Mouse (Mus musculus) forebrain, postnatal 0 days (tissue): ENCODE data around the gene Exph5. TPM values are rescaled to one million over a fixed set of nuclear protein-coding genes. Genes with fewer than 3 reads are reported as not detected.

Source experiments
- ATAC-seq: fragments of 200-750 bp; cut with Nextera tagmentation; 2 replicates; pipeline ENCODE4 v1.8.0; 2017; ENCODE audit warnings: mild to moderate bottlenecking, moderate library complexity
- DNase-seq: peaks from one replicate; pipeline ENCODE4 v3.0.0-alpha.2; 2015
- H3K27ac ChIP-seq: fragments of 300-500 bp; sonication (generic); 2 replicates; pipeline ENCODE4 v1.5.1; 2014; ENCODE audit warnings: low read depth, mild to moderate bottlenecking, antibody characterized with exemption, low read length, moderate library complexity, mixed read lengths
- H3K27me3 ChIP-seq: fragments of 300-500 bp; sonication (generic); 2 replicates; pipeline ENCODE4 v1.6.1; 2014; ENCODE audit warnings: mild to moderate bottlenecking, low read length, mixed read lengths; ENCODE audit not compliant: insufficient read depth
- H3K36me3 ChIP-seq: fragments of 300-500 bp; sonication (generic); 2 replicates; pipeline ENCODE4 v1.6.1; 2014; ENCODE audit warnings: mild to moderate bottlenecking, moderate library complexity; ENCODE audit not compliant: insufficient read depth
- H3K4me1 ChIP-seq: fragments of 300-500 bp; sonication (generic); 2 replicates; pipeline ENCODE4 v1.6.1; 2014; ENCODE audit warnings: antibody characterized with exemption; ENCODE audit not compliant: insufficient read depth
- H3K4me2 ChIP-seq: fragments of 300-500 bp; sonication (generic); 2 replicates; pipeline ENCODE4 v1.6.1; 2014; ENCODE audit warnings: low read depth, mild to moderate bottlenecking, moderate library complexity
- H3K4me3 ChIP-seq: fragments of 300-500 bp; sonication (generic); 2 replicates; pipeline ENCODE4 v1.5.1; 2014; ENCODE audit warnings: low read depth, low read length, mixed read lengths
- H3K9ac ChIP-seq: fragments of 300-500 bp; sonication (generic); 2 replicates; pipeline ENCODE4 v1.6.1; 2014; ENCODE audit warnings: mild to moderate bottlenecking
- H3K9me3 ChIP-seq: fragments of 300-500 bp; sonication (generic); 2 replicates; pipeline ENCODE4 v1.6.1; 2016; ENCODE audit warnings: low read length
- CTCF ChIP-seq: sonication (generic); IDR thresholded peaks from 2 replicates; pipeline ENCODE4 v1.5.1; 2016; ENCODE audit warnings: antibody characterized with exemption, control low read depth, low read depth
- WGBS: fragments of 180-500 bp; shearing (Covaris S2); extraction: QIAGEN DNeasy Blood & Tissue Kit; methylation state at CpG from one replicate; pipeline ENCODE4 v1.1.7; 2014; 5-methylcytosine and 5-hydroxymethylcytosine counted together
- polyA plus RNA-seq: library from polyadenylated mRNA; unstranded; fragments of >200 nt; fragmentation: Nextera tagmentation; extraction: Ambion mirVana; gene quantifications from 2 replicates; pipeline ENCODE4 v1.2.1, GENCODE M21; 2015
- total RNA-seq: library from RNA; depleted of rRNA; stranded (reverse); fragments of >200 nt; gene quantifications from 2 replicates; pipeline ENCODE4 v1.2.3, GENCODE M21; 2014

Gene Exph5
- total and polyA plus RNA-seq, 2 experiments from 2014 or later = 0.25 to 0.48 TPM

DNA sequence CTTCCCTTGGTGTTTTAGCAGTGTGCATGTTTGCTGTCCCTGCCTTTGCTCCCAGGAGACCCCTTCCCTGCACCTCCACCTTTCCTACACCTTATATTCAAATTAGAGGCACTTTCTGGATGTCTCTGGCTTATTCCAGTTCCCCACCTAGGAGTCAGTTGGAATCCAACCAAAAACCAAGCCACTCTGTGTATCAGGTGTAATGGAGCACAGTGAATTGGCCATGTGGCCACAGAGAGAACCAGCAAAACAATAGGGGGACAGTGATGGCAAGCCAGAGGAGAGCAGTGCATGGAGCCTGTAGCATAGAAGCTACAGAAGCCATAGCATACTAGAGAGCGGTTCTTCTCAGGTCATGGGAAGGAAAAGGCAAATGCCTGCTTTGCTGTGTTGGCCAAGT is 11.5 kb downstream of the Exph5 start:
- DNase-seq = no peak
- ATAC-seq = no peak
- Histone ChIP-seq H3K9ac (no peak overlapping the region), H3K4me2 (no peak overlapping the region), H3K36me3 (no peaks in the 10 kb centered on the region), H3K4me1 (no peaks in the 10 kb centered on the region), H3K27ac (no peak overlapping the region), H3K9me3 (no peaks in the 10 kb centered on the region), H3K27me3 (no peaks in the 10 kb centered on the region), H3K4me3 (no peak overlapping the region)
- 90% methylated on average over 1 of the region's 1 CpGs for WGBS
- no peak for TF ChIP-seq CTCF

DNA sequence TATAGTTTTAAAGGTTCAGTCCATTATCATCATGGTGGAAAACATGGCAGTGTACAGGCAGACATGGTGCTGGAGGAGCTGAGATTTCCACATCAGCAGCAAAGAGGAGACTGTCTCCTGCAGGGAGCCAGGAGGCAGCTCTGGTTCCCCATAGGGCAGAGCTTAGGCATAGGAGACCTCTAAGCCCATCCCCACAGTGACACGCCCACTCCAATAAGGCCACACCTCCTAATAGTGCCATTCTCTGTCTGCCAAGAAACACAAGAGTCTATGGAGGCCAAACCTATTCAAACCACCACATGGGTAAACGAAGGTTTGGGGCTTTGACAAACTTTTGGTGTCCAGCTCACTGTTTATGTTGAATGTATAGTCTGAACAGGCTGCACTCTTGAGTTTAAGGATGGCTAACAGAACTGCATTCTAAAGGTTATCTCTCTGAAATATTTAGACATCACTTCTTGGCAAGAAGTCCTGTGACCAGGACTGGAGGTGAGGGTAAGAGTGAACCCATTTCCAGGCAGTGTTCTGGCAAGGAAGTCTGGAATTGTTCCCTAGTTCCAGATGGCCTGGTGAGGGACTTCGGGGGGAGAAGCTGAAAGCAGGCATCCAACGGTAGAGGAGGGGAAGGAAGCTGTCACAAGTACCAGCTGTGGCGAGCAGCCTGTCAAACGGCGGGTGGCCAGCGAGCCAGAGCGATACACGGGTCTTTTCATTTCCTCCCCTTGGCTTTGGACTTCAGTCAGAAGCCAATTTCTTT is 19.6 kb downstream of the Exph5 start:
- H3K4me2 ChIP-seq = no peak overlapping the region
- no peaks in the 10 kb centered on the region for H3K27me3 ChIP-seq
- DNase-seq (peak; percentile 53), ATAC-seq (peak; percentile 68)
- TF ChIP-seq CTCF = no peak
- no peaks in the 10 kb centered on the region for H3K4me1 ChIP-seq
- WGBS = 42% methylated on average over 10 of the region's 10 CpGs
- H3K9ac ChIP-seq = no peak overlapping the region
- no peaks in the 10 kb centered on the region for H3K36me3 ChIP-seq
- H3K9me3 ChIP-seq = no peaks in the 10 kb centered on the region
- H3K27ac ChIP-seq = no peak overlapping the region
- H3K4me3 ChIP-seq = no peak overlapping the region

DNA sequence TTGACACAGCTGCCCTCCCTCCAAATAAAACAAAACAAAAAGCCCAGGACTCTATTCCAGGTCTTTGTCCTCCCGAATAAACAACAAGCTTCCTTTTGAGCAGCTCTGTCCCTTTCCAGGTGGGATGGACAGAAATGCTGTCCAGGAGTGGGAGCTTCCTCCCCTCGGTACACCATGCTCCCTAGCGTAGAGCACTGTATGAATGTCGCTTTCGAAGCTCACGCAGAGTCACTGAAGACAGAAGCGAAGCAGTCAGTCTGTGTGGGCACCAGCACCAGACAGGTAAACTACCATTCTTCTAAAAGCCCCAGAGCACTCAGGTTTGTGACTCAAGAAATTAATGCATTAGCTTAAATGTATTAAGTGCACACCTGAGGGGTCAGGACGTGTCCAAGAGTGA is 20.2 kb downstream of the Exph5 start:
- H3K4me1 ChIP-seq = no peaks in the 10 kb centered on the region
- no peaks in the 10 kb centered on the region for H3K27me3 ChIP-seq
- WGBS = 81% methylated on average over 8 of the region's 8 CpGs
- H3K36me3 ChIP-seq = no peaks in the 10 kb centered on the region
- H3K27ac ChIP-seq = no peak overlapping the region
- DNase-seq (no peak), ATAC-seq (no peak)
- no peak overlapping the region for H3K4me3 ChIP-seq
- H3K9ac ChIP-seq = no peak overlapping the region
- H3K4me2 ChIP-seq = no peak overlapping the region
- no peak for TF ChIP-seq CTCF
- no peaks in the 10 kb centered on the region for H3K9me3 ChIP-seq

DNA sequence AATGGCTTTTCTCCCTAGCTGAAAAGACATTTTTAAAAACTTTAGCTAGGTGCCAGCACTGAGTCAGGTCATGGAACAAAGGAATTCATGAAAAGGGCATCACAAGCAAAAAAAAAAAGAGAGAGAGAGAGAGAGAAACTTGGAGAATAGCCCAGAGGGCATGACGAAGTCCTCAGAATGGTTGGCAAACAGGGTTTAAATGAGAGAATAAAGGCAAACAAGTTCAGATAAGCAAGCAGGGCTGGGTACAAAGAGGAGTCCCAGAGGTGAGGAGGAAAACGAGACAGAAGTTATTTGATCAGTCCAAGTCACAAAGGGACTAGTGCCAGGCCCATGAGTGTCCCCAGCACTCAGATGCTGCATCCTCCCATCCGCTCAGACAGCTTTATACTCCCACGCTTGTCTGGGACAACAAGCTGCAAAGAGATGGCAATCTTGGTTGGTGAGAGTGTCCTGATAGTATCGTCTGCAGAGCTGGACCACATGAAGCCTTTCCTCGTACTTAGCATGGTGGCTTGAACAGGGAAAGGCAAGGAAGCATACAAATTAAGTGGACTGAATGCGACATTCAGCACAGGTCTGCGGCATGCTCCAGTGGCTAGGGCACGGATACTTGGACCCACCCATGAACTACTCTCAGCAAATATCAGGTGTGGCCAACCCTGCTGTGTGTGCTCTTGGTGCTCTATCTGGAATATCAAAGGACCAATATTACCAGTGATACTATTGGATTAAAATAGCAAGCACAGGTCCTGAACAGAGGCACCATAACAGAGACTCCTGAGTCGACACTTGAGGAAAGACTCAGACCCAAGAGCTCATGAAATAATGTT is 22.2 kb downstream of the Exph5 start:
- no peak overlapping the region for H3K4me3 ChIP-seq
- no peak overlapping the region for H3K4me2 ChIP-seq
- H3K9me3 ChIP-seq = no peaks in the 10 kb centered on the region
- H3K36me3 ChIP-seq = no peaks in the 10 kb centered on the region
- WGBS = 75% methylated on average over 10 of the region's 10 CpGs
- ATAC-seq (no peak), DNase-seq (no peak)
- TF ChIP-seq CTCF = no peak
- H3K4me1 ChIP-seq = no peaks in the 10 kb centered on the region
- no peak overlapping the region for H3K27ac ChIP-seq
- H3K27me3 ChIP-seq = no peaks in the 10 kb centered on the region
- no peak overlapping the region for H3K9ac ChIP-seq

DNA sequence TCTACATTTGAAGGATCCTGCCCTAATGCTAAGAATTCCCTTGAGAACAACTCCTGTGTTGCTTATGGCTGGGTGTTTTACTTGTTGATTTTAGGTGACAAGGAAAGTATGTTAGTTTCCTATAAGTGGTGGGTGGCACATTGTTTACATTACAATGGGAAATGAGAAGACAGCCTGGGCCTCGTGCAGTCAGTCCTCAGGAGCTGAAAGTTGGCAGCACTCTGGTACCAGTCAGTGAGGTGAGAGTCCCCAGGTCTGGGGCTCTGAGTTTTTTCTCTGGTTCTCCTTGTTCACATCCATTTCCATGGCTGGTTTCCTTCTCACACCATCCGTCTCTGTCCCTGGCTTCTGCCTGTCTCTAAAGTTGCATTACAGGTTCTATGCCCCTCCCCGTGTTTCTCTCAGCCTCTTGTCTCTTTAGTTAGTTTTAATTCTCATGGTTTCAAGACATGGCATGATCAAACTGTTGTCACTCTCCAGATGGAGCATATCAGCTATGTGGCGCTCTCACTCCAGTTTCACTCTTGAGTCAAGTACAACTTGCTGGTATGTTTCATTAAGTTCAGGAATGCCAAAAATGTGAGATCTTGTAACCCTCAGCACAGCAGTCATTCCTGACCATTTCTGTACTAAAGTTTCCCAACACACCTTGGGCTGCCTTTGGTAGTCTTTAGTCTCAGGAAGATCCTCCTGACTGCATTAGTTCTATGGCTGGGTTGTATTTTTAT is 24.1 kb downstream of the Exph5 start:
- Histone ChIP-seq H3K4me3 (no peak overlapping the region), H3K36me3 (no peaks in the 10 kb centered on the region), H3K27me3 (no peaks in the 10 kb centered on the region), H3K4me1 (no peaks in the 10 kb centered on the region), H3K27ac (no peak overlapping the region), H3K9ac (no peak overlapping the region), H3K4me2 (no peak overlapping the region), H3K9me3 (no peaks in the 10 kb centered on the region)
- no peak for ATAC-seq
- TF ChIP-seq CTCF = no peak
- WGBS = 70% methylated on average over 4 of the region's 4 CpGs
- DNase-seq = no peak

DNA sequence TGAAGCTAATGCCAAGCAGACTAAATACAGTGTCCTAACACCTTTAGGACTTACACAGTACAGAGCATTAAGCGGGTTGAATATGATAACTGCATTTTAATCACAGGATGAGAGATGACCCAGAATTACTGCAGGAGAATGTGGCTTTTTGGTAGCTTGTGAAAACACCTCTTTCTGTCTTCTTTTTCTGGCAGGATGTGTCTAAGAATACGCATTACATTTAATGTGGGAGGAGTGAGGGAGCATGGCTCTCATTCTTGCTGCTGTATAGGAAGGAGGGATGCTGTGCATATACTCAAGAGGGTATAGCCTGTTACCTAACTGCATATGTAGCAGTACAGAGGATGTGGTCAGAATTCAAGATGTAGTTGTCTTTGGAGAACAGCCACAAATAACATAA is 26.7 kb downstream of the Exph5 start:
- ATAC-seq = no peak

More for the DNA sequence above, 26.7 kb downstream of the Exph5 start:
- Histone ChIP-seq H3K27ac (no peak overlapping the region), H3K4me3 (no peak overlapping the region), H3K9ac (no peak overlapping the region), H3K27me3 (no peaks in the 10 kb centered on the region), H3K4me1 (no peaks in the 10 kb centered on the region), H3K9me3 (no peaks in the 10 kb centered on the region), H3K36me3 (no peaks in the 10 kb centered on the region), H3K4me2 (no peak overlapping the region)
- no peak for DNase-seq
- TF ChIP-seq CTCF = no peak
- 86% methylated on average over 2 of the region's 2 CpGs for WGBS
